Mouse (Mus musculus) erythroblast, embryonic 14.5 days (primary cell): ENCODE results near the gene Wrap53. TPM values are rescaled to one million over a fixed set of nuclear protein-coding genes. Genes with fewer than 3 reads are reported as not detected.

ENCODE experiments used
- H3K27me3 ChIP-seq: 2 replicates; pipeline ENCODE4 v1.6.1; 2012; ENCODE audit warnings: inconsistent platforms; ENCODE audit not compliant: control insufficient read depth
- H3K36me3 ChIP-seq: 2 replicates; pipeline ENCODE4 v1.6.1; 2012; ENCODE audit warnings: mild to moderate bottlenecking, inconsistent platforms; ENCODE audit not compliant: control insufficient read depth
- H3K4me1 ChIP-seq: 2 replicates; pipeline ENCODE4 v1.6.1; 2012; ENCODE audit warnings: inconsistent platforms; ENCODE audit not compliant: control insufficient read depth
- H3K4me3 ChIP-seq: replicated peaks from 2 replicates; pipeline ENCODE3; 2012; ENCODE audit warnings: moderate library complexity, mild to moderate bottlenecking, inconsistent platforms
- H3K9me3 ChIP-seq: 2 replicates; pipeline ENCODE4 v1.6.1; 2012; ENCODE audit warnings: low read length, inconsistent platforms, mixed read lengths; ENCODE audit not compliant: control insufficient read depth
- GATA1 ChIP-seq: IDR thresholded peaks from 2 replicates; pipeline ENCODE4 v1.6.1; 2012; ENCODE audit warnings: low read length, inconsistent platforms, mixed read lengths
- TAL1 ChIP-seq: IDR thresholded peaks from 3 replicates; pipeline ENCODE4 v1.6.1; 2012; ENCODE audit warnings: low read length, inconsistent platforms, mixed read lengths
- polyA plus RNA-seq: library from polyadenylated mRNA; stranded (reverse); fragments of >175 nt; gene quantifications from 2 replicates; pipeline ENCODE4 v1.2.3, GENCODE M21; 2012

Gene Wrap53
- polyA plus RNA-seq, 1 experiment, result 3.8 TPM

GRCm38 (mm10) chr11:69603516-69603915 is 23.5 kb upstream of the Wrap53 start:
- Histone ChIP-seq H3K4me1 (peaks cover 96% of the 10 kb centered on the region), H3K4me3 (peak overlapping the region; percentile 88), H3K9me3 (no peaks in the 10 kb centered on the region), H3K36me3 (peaks cover 56% of the 10 kb centered on the region), H3K27me3 (no peaks in the 10 kb centered on the region)
- TF ChIP-seq GATA1 (no peak), TAL1 (no peak)

GRCm38 (mm10) chr11:69601768-69602167 is 21.7 kb upstream of the Wrap53 start:
- TF ChIP-seq GATA1 (no peak), TAL1 (no peak)
- Histone ChIP-seq H3K4me3 (no peak overlapping the region), H3K4me1 (peaks cover 85% of the 10 kb centered on the region), H3K27me3 (no peaks in the 10 kb centered on the region), H3K9me3 (no peaks in the 10 kb centered on the region), H3K36me3 (peaks cover 67% of the 10 kb centered on the region)

GRCm38 (mm10) chr11:69600098-69600497 is 20.0 kb upstream of the Wrap53 start:
- TF ChIP-seq TAL1 (no peak), GATA1 (no peak)
- Histone ChIP-seq H3K4me1 (peaks cover 71% of the 10 kb centered on the region), H3K27me3 (no peaks in the 10 kb centered on the region), H3K36me3 (peaks cover 76% of the 10 kb centered on the region), H3K9me3 (no peaks in the 10 kb centered on the region), H3K4me3 (peak overlapping the region; percentile 36)

GRCm38 (mm10) chr11:69599436-69599835 is 19.4 kb upstream of the Wrap53 start:
- Histone ChIP-seq H3K4me1 (peaks cover 68% of the 10 kb centered on the region), H3K27me3 (no peaks in the 10 kb centered on the region), H3K36me3 (peaks cover 83% of the 10 kb centered on the region), H3K4me3 (peak overlapping the region; percentile 36), H3K9me3 (no peaks in the 10 kb centered on the region)
- TF ChIP-seq GATA1 (no peak), TAL1 (no peak)

GRCm38 (mm10) chr11:69594853-69595252 is 14.8 kb upstream of the Wrap53 start:
- no peak for TF ChIP-seq GATA1
- TF ChIP-seq TAL1, result no peak
- peaks cover 59% of the 10 kb centered on the region for H3K4me1 ChIP-seq
- H3K9me3 ChIP-seq, result no peaks in the 10 kb centered on the region
- H3K4me3 ChIP-seq, result no peak overlapping the region
- no peaks in the 10 kb centered on the region for H3K27me3 ChIP-seq
- peaks cover 78% of the 10 kb centered on the region for H3K36me3 ChIP-seq

GRCm38 (mm10) chr11:69592799-69593198 is 12.7 kb upstream of the Wrap53 start:
- H3K4me1 ChIP-seq, result peaks cover 66% of the 10 kb centered on the region
- H3K9me3 ChIP-seq, result no peaks in the 10 kb centered on the region
- no peak overlapping the region for H3K4me3 ChIP-seq
- TF ChIP-seq GATA1 (no peak), TAL1 (no peak)
- no peaks in the 10 kb centered on the region for H3K27me3 ChIP-seq
- peaks cover 83% of the 10 kb centered on the region for H3K36me3 ChIP-seq

- Histone ChIP-seq H3K4me3 (no peak overlapping the region), H3K4me1 (peaks cover 69% of the 10 kb centered on the region), H3K27me3 (no peaks in the 10 kb centered on the region), H3K9me3 (no peaks in the 10 kb centered on the region), H3K36me3 (peaks cover 83% of the 10 kb centered on the region)
- TF ChIP-seq GATA1 (no peak), TAL1 (no peak)
These were observed 12.0 kb upstream of the Wrap53 start for GRCm38 (mm10) chr11:69591899-69592637.

GRCm38 (mm10) chr11:69591424-69591823 is 11.4 kb upstream of the Wrap53 start:
- Histone ChIP-seq H3K27me3 (no peaks in the 10 kb centered on the region), H3K9me3 (no peaks in the 10 kb centered on the region), H3K36me3 (peaks cover 85% of the 10 kb centered on the region), H3K4me1 (peaks cover 74% of the 10 kb centered on the region), H3K4me3 (no peak overlapping the region)
- TF ChIP-seq TAL1 (no peak), GATA1 (no peak)

- Histone ChIP-seq H3K9me3 (no peaks in the 10 kb centered on the region), H3K4me1 (peaks cover 82% of the 10 kb centered on the region), H3K27me3 (no peaks in the 10 kb centered on the region), H3K4me3 (peak overlapping the region; percentile 36), H3K36me3 (peaks cover 84% of the 10 kb centered on the region)
- TF ChIP-seq TAL1, result no peak
- TF ChIP-seq GATA1, result no peak
These were observed 10.6 kb upstream of the Wrap53 start for GRCm38 (mm10) chr11:69590622-69591021.
